Mouse (Mus musculus) right cerebral cortex, postnatal 10 days (tissue): ENCODE measurements around the gene Slc4a8.
A peak's percentile ranks its signal among the peaks of the same experiment; 100 is the strongest.
"Not testable (repeated sequence)": the region's sequence is repeated elsewhere in the genome, so short reads cannot be mapped to it uniquely, and the experiment has no call there.

Source experiments
- DNase-seq, 2 experiments: peaks; one replicate each; pipeline ENCODE4 v3.0.0; 2021; ENCODE audit warnings: low spot score in 2 of 2

Slc4a8 gene

GRCm38 (mm10) chr15:100772685-100773084 is 11.1 kb downstream of the Slc4a8 start:
- DNase-seq = no peak

GRCm38 (mm10) chr15:100773859-100774258 is 12.3 kb downstream of the Slc4a8 start:
- DNase-seq = not testable (repeated sequence)

GRCm38 (mm10) chr15:100775189-100776166 is 13.9 kb downstream of the Slc4a8 start:
- no peak for DNase-seq

- no peak for DNase-seq
Observed at GRCm38 (mm10) chr15:100776424-100776823, 14.9 kb downstream of the Slc4a8 start.

- DNase-seq = peak; percentile 52 to 62
Observed at GRCm38 (mm10) chr15:100777020-100778016, 15.8 kb downstream of the Slc4a8 start.

- DNase-seq = peak in 1 of 2 experiments; percentile 43
Observed at GRCm38 (mm10) chr15:100779896-100780295, 18.3 kb downstream of the Slc4a8 start.

- DNase-seq = peak; percentile 55 to 75
Observed at GRCm38 (mm10) chr15:100783244-100783987, 21.9 kb downstream of the Slc4a8 start.

GRCm38 (mm10) chr15:100790219-100790618 is 28.7 kb downstream of the Slc4a8 start:
- no peak for DNase-seq

- DNase-seq = no peak
Observed at GRCm38 (mm10) chr15:100792324-100792723, 30.8 kb downstream of the Slc4a8 start.

- DNase-seq = no peak
Observed at GRCm38 (mm10) chr15:100800914-100801313, 39.4 kb downstream of the Slc4a8 start.

- DNase-seq = no peak
Observed at GRCm38 (mm10) chr15:100808062-100808461, 46.5 kb downstream of the Slc4a8 start.

- DNase-seq = no peak
Observed at GRCm38 (mm10) chr15:100808484-100808883, 46.9 kb downstream of the Slc4a8 start.

GRCm38 (mm10) chr15:100810243-100810642 is 48.7 kb downstream of the Slc4a8 start:
- no peak for DNase-seq

- DNase-seq = no peak
Observed at GRCm38 (mm10) chr15:100813501-100813900, 52.0 kb downstream of the Slc4a8 start.

GRCm38 (mm10) chr15:100814066-100814465 is 52.5 kb downstream of the Slc4a8 start:
- no peak for DNase-seq

- no peak for DNase-seq
Observed at GRCm38 (mm10) chr15:100815310-100815709, 53.8 kb downstream of the Slc4a8 start.

- no peak for DNase-seq
Observed at GRCm38 (mm10) chr15:100818860-100819259, 57.3 kb downstream of the Slc4a8 start.

GRCm38 (mm10) chr15:100821824-100822223 is 60.3 kb downstream of the Slc4a8 start:
- no peak for DNase-seq

GRCm38 (mm10) chr15:100822370-100822769 is 60.8 kb downstream of the Slc4a8 start:
- DNase-seq = not testable (repeated sequence)

GRCm38 (mm10) chr15:100825249-100825856 is 63.8 kb downstream of the Slc4a8 start:
- DNase-seq = peak; percentile 78 to 81

GRCm38 (mm10) chr15:100826076-100826475 is 64.5 kb downstream of the Slc4a8 start:
- peak; percentile 71 to 81 for DNase-seq
